Mouse (Mus musculus): ENCODE results near the gene Tnfrsf21.

The Tnfrsf21 gene

DNA sequence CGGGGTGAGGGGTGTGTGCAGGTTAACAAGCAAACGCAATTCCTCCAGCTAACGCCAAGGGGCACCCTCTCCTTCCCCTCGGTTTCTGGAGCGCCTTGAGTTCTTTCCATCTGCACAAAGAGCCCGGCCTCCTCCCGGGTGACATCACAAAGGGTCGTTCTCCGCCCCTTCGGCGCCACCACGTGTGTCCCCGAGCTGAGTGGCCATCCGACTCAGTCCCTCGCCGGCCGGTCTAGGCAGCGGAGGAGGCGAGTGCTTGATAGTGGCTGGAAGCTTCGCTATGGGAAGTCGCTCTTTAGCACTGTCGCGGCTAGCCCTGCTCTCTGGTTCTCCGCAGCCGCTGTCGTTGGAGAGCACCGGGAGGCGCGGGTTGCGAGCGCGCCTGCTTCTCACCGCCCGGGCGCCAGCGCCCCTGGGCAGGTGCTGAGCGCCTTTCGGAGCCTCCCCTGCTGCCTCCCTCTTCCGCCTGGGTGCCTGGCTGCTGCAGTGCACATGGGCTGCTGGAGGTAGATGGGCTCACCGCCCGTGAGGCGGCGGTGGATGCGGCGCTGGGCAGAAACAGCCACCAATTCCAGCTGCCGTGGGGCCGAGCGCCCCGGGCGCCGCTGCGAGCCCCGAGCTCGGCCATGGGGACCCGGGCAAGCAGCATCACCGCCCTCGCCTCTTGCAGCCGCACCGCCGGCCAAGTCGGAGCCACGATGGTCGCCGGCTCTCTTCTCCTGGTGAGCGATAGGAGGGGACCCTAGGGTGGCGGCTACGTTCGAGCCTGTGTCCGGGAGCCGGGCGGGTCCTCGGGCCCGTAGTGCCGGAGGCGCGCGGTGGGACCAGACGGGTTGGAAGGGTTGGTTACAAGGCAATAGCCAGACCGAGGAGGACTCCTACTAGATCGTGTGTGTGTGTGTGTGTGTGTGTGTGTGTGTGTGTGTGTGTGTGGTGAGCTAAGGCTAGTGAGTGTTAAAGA, at the start of gene Tnfrsf21:
Tnfrsf21 (plus strand) TSS at position 185 of the 961 bp plus-strand sequence.
- DNase-seq (ENCODE audit: low read depth), result peak; percentile 94

DNA sequence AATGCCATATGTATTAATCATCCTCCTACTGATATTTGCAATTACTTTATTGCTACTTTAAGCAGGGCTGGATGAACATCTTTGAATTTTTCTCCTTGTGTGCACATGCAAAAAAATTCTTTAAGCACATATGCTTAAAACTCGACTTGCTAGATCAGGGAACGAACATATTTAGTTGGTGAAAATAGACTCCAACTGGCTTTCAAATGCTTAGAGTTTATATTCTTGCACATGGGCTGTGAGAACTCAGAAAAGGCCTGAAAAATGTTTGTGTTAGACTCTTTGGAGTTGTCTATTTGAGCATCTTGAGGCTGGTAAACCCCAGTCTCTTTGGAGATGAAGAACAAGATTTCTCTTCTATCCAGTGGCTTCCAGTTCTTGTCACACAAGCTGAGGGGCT, 48.2 kb upstream of the Tnfrsf21 start:
- DNase-seq (ENCODE audit: low read depth), result no peak

DNA sequence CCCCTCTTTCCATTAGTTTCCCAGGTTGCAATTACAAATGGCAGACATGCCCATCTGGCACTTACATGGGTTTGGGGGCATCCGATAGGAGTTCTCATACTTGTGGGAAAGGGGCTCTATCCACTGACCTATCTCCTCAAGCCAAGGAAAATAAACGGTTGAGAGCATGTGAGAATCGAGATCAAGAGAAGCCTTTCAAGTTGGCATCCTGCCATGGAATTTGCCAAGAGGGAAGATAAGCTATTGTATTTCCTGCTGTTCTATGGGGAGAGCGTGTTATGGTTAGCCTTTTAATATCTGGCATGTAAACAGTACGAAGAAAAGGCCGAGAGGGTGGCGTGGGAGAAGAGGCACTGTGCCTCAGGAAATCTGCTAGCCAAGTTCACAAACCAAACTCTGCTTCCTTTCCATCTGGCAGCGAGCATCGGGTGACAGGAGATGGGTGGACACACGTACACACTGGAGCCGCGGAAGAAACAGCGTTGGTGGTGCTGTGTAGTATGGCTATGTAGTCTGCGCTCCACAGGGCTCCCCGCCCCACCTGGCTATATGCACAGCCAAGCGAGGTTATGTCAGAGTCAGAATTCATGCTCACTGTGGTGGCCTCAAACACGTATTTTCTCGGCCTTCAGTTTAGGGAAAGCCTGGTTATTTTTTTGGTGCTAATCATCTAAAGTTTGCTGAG, 40.9 kb upstream of the Tnfrsf21 start:
- DNase-seq (ENCODE audit: low read depth), result peak; percentile 49

DNA sequence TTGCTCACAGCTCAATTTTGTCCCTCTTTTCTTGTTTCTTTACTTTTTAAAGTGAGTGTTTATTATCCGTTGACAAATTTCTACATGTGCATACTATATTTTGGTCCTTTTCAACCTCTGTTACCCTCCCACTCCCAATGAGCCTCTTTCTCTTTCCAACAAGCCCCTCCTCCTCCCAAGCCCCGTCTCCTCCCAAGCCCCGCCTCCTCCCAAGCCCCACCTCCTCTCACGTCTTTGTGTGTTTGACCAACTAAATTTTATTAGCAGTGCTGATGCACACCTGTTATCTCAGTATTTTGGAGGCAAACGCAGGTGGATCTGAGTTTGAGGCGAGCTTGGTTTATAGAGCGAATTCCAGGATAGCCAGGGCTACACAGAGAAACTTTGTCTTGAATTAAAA, 38.6 kb upstream of the Tnfrsf21 start:
- no peak for DNase-seq (ENCODE audit: low read depth)

DNA sequence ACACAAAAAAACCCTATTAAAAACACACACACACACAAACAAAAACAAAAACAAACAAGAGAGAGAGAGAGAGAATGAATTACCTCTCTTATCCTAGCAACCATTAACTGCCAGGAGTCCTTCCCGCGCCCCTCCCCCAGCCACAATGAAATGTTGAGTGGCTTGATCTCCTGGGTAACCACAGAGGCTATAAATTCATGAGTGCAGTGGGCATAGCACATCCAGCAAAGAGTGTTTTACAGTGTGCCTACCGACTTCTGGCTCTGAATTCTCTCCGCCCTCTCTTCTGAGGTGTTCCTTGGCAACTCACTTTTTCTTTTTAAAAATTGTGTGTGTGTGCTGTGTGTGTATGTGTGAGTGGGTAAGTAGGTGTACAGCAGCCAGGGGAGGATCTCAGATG, 38.0 kb upstream of the Tnfrsf21 start:
- no peak for DNase-seq (ENCODE audit: low read depth)

DNA sequence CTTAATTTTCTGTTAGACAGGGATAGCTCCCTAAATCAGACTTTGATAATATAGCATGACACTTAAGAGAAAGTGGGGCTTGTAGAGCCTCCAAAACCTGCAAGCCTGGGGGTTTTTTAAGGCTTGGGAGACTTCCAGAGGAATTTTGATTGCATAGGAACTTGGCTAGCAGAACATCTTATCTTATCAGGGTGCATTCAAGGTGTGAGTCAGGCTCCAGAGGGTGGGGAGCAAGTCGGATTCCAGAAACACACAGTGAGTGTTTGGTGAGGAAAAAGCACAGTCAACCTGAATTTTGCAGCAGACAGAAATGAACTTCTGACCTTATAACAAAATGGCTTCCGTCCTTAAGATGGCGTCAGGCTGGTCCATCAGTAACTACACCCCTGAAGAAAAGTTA, 34.5 kb upstream of the Tnfrsf21 start:
- no peak for DNase-seq (ENCODE audit: low read depth)

DNA sequence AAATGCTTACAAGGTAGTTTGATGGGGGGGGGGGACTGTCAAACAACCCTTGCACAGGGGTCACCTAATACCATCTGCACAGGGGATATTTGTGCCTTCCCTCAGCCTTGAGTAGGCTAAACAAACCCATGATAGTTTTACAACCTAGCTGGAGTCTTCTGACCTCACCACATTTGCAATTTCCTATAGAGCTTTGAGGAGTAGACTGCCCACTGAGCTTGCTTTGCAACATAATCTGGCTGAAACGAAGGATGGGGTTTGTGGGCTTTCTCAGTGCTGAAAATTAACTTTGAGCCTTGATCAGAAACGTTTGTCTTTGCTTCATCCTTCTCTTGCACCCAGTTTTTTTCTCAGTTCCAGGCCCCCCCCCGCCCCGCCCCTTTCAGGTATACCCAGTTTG, 33.8 kb upstream of the Tnfrsf21 start:
- no peak for DNase-seq (ENCODE audit: low read depth)

DNA sequence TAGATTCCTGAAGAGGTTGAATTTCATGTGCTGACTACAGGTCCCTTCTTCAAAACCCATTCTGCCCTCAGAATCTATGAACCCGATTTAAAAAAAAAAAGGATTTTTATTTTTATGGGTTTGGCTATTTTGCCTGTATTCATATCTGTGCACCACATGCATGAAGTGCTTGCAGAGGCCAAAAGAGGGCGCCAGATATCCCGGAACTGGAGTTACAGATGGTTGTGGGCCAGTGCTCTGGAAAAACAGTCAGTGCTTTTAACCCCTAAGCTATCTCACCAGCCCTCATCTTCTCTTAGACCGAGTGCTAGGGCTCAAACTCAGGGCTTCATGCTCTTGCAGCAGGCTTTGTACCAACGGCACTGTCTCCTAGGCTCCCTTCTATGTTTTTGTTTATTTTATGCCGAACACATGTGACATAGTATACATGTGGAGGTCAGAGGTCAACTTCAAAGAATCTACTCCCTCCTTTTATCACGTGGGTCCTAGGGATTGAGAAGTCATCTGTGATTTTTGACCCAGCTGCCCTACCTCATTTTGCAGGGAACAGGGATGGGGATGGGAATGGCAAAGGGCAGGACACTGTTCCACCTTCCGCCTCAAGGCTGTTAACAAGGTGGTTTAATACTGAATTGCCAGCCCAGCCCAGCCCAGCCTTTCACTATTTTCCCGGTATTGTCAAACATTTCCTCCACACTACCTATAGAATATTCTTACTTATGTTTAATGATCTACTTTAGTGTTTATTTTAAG, 30.3 kb upstream of the Tnfrsf21 start:
- peak; percentile 50 for DNase-seq (ENCODE audit: low read depth)

DNA sequence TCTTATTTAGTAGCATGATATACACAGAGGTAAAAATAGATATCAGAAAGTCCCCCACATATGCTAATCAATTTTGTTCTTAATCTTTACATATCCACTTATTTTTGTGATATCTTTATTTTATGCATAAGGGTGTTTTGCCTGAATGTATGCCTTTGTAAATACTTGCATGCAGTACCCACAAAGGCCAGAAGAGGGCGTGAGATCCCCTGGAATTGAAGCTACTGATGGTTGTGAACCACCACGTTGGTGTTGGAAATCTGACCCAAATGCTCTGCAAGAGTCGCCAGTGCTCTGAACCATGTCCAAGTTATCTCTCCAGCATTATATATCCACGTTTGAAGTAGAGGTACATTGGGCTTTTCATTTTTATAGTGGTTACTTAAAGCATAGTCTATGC, 28.7 kb upstream of the Tnfrsf21 start:
- peak; percentile 58 for DNase-seq (ENCODE audit: low read depth)

DNA sequence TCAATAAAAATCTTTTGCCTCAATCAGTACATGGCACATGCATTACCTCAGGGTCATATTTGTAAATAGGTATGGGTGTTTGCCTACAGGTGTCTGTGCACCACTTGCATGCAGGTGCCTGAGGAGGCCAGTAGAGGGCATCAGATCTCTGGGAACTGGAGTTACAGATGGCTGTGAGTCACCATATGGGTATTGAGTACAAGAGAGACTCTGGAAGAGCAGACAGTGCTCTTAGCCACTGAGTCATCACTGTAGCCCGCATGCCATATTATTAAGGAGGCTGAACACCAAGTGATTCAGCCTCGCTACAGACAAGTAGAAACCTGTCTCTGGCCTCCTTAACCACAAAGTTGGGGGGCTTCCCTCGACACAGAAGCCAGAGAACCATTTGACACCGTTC, 26.4 kb upstream of the Tnfrsf21 start:
- peak; percentile 79 for DNase-seq (ENCODE audit: low read depth)

DNA sequence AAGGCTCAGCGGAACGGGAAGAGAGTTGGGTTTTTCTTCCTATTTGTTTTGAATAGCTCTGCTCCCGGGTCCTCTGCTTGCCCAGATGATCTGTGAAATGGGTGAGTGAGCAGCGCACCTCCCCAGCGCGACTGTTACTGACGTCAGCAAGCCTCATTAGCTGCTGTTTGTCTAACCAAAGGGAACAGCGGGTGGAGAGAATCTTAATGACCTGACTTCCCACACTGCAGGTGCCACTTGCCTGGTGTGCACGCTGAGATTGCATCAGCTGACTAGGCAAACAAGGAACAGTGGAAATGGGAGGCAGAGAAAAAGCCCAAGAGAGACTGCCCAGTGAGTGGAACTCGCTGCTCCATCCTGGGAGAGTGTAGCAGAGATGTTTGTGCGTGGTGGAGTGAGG, 25.2 kb upstream of the Tnfrsf21 start:
- DNase-seq (ENCODE audit: low read depth), result no peak

DNA sequence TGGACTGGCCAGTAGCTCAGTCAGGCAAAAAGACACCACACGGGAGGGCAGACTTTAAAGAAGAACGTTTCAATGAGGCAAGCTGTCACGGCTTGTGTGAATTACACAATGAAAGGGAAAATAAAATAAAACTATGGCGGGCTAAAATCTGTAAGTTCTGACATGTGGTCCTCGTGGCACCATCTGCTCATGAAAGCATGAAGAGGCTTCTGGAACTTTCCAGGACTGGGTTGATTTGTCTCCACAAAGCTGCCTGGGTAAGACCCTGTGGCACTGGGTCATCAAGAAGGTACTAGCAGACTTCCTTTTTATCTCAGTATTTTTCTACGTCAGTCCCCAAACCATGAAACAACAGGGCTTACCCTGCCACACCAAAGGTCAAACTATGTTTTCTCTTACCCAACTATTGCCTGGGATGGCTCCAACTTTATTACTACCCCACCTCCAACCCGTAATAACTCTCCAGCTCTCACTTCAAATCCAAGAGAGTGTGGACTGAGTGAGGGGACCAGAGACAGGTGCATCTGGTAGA, 16.8 kb upstream of the Tnfrsf21 start:
- DNase-seq (ENCODE audit: low read depth), result peak; percentile 34

DNA sequence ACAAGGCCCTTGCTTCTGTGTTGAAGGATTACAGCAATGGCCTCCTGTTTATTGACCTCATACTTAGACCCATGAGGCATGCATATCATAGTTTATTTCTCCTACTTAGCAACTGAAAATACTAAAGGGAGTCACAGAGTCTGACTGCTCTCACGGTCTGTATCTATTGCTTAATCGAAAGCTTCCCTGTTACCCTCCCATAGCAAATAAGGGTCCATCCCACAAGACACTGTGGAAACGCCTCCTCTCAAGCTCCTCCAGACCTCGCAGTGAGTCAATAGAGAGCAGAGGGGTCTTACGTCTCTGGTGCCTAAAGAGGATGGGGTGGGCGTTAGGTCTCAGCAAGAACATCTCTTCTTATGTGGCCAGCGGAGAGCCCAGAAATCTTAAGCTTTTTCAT, 15.8 kb upstream of the Tnfrsf21 start:
- DNase-seq (ENCODE audit: low read depth), result no peak

DNA sequence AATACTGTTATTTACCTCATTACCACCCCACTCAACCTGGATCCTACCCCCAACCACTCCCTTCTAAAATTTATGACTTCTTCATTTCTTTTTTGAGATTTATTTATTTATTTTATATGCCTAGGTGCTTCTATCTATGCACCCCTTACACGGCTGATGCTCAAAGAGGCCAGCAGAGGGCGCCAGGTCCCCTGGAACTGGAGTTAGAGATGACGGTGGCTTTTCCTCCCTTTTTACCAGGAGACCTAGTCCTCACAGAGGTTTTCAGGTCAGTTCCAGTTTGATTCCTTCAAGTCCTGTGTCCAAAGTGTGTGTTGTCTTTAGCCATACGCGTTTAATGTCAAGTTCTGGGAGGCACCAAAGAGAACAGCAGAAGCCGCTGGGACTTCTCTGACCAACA, 3.6 kb upstream of the Tnfrsf21 start:
- DNase-seq (ENCODE audit: low read depth), result peak; percentile 76

DNA sequence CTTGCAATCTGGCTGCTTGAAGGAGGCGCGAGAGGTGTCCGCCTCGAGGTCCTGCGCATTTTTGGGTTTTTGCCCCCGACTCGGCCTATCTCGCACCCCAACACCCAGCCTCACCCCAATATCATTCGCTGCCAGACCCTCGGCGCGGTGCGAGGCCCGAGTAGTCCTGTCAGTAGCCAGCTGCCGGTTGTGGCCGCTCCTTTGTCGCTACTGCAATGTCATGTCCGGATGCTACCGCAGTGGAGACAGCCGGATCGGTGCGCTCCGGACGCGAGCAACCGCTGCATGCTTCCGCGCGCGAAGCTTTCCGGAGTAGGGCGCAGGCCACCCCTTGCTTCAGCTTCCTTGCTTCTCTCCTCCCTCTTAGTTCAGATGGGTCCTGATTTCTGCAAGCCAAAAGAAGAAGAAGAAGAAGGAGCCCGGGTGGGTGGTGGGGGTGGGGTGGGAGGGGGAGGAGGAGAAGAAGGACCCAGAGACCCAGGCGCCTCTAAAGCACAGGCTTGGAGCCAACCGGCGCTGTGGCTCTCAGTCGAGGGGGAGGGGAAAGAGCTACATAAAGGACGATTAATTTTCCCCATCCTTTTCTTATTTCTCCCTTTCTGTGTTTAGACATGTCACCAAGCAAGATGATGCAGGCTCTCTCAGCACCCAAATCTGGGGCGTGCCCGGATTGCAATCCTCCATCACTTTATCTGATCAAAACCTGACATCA, 1.1 kb downstream of the Tnfrsf21 start:
- peak; percentile 89 for DNase-seq (ENCODE audit: low read depth)

DNA sequence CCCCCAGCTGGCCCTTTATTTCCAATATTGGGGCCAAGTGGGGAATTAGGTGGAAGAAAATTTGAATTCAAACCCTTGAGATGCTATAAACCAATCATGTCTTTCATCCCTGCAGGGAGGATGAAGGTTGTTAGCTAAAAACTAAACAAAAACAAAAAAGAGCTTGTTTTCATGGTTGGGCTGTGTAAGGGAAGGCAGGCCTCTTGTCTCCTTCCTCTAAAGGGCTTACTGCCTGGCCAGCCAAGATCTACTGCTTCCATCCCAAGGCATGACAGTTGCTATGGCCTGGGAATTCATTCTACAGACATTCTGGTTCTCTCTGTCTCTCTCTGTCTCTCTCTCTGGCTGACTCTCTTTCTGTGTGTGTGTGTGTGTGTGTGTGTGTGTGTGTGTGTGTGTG, 1.7 kb downstream of the Tnfrsf21 start:
- peak; percentile 24 for DNase-seq (ENCODE audit: low read depth)

DNA sequence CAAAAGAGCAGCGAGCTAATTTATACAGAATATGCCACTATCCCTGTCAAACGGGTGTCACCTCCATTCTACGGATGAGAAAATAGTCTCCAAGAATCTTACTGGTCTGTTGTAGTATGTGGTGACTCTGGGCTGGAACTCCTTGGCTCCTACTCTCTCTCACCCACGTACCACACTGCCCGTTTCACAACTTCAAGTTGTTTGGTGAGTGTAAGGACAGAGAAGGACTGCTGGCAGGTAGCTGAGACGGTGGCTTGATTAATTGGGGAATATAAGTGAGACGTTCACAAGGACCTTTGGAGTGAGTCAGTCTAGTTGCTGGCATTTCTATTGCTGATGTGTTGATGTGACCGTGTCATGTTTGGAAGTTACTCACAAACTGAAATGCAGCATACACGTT, 3.3 kb downstream of the Tnfrsf21 start:
- DNase-seq (ENCODE audit: low read depth), result no peak

DNA sequence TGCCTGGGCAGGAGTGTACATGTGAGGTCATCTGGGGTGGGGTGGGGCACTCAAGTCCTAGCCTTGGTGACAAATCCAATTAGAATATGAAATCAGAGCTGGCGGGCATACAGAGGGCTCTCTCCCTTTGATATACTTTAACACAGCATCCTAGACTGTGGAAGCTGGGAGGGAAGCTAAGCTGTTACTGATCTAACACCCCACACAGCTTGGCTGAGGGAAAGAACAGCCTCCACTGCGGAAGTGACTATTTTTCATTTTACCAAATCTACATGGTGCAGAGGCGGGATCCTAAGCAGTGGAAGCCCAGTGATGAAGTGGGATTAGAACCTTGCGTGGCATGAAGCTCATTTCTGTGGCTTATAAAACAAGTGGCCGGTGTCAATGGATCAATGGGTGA, 4.7 kb downstream of the Tnfrsf21 start:
- no peak for DNase-seq (ENCODE audit: low read depth)

DNA sequence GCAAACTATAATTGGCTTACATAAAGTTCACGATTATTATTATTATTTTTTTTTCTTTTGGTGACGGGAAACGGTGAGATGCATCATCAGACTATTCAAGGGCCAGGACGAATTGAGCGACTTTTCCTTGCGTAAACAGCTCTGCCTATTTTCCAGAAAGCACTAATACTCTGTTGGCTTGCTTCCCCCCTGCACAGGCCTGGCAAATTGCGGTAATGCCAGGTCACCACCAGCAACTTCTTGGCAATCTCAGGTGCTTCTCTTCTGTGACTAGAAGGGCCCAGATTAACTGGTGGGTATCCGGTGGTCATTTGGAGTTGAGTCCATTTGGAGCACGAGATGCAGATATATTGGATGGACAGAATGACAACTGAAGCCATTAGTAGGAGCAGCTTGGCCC, 5.7 kb downstream of the Tnfrsf21 start:
- DNase-seq (ENCODE audit: low read depth), result no peak

DNA sequence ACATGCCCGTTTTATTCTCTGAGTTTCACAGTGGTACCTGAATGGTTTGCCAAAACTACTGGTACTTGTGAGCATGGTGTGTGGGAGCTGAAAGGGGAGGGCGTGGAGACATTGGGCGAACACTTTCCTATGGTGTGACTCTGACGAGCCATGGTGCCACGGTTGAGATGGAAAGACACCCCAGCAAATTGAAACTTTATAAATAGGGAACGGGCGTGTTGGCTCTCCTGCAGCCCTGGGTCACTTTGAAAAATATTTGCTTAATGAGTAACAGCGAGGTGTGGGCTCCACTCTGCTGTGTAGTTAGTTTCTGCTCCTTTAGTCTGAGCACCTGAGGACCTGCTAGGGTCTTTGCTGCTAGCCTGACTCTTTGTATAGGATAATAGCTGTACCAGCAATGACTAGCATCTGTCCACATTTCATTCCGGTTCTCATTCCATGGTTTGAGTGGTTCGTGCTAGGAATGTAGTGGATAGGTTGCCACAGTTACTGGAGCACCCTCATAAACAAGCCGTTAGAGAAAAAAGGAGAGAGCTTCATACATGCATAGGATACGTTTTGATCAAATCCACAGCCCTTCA, 7.4 kb downstream of the Tnfrsf21 start:
- DNase-seq (ENCODE audit: low read depth), result no peak

DNA sequence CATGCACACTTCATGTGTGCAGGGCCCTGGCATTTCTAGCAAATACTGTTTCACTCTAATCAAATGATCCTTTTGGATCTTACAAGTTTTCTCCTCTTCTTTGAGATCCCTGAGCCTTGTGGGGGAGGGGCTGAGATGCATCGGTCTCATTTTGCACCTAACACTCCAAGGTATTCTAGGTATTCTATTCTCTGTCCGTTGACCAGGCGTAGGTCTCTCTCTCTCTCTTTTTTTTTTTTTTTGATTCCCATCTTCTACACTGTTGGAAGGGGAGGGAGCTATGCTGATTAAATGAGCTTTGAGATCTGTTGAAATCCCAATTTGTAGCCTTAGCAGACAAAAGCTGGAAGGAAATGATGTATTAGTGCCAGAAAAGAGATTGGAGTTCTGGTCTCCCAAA, 8.2 kb downstream of the Tnfrsf21 start:
- no peak for DNase-seq (ENCODE audit: low read depth)
